8 mouse cellular contexts compared by ENCODE assay signal in the genomic region with DNA sequence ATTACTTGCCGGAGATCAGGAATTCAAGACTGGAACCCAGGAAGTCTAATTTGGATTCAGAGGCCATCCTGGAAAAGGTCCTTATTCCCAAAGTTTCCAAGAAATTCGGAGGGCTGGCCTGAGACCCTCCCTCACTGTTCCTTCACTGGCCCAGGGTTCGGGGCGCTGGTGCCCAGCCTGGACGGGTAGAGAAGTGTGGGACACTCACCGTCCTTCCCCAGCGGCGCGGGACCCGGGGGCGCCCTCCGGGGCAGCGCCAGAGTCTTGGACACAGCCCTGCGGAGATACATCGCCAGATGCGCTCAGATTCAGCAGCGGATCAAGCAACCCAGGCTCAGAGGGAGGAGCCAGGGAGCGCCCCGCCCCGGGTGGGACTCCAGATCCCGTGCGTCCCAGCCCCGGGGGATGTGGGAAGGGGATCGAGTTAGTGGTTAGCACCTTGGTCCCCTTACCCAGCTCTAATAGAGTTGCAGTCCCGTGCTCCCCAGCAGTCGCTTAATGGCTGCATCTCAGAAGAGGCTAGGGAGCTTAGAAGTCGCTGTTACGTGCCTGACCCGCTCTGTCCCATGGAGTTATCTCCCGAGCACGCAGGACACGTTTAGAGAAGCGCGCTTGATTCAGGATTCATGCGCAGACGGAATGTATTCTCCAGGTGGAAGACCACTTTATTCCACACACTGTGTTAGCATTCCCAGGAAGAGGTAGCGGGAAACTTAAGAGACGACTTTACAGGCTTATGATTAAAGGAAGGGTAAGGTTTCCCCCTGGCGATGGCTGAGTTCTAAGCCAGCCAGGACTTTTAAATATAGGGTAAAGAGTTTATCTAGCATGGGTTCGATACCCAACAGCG. TPM values are rescaled to one million over a fixed set of nuclear protein-coding genes. Genes with fewer than 3 reads are reported as not detected.
DNase-seq lines count a peak whose midpoint lies in the region; ATAC-seq and TF ChIP-seq lines count a peak whose summit lies in the region.
"Had no signal": no experiment of that assay in that cellular context is flagged by ENCODE, and none has a peak within 500 bp of the region (broad histone marks: within the 10 kb centered on the region; RNA-seq: fewer than 3 reads in every experiment).

Gene Mgarp, minus strand, starts transcription at position 520 of the 850 bp plus-strand sequence.

- no peak for TF ChIP-seq POLR2A in limb, embryonic 14.5 days (IDR thresholded peaks at IDR 0.05; ENCODE audit: borderline replicate concordance, extremely low read depth, insufficient read depth, insufficient read length)

- H3K9ac ChIP-seq in forebrain, embryonic 14.5 days (ENCODE audit: low read length): peak within 1 kb of the TSS; percentile 52; the same call in 1 of the 2 replicates
- peak within 1 kb of the TSS; percentile 55 for H3K9ac ChIP-seq in limb, embryonic 14.5 days (ENCODE audit: low read depth, low read length, severe bottlenecking)
- H3K9ac ChIP-seq in midbrain, embryonic 14.5 days (replicated peaks; ENCODE audit: low read length): peak within 1 kb of the TSS; percentile 34
- peak within 1 kb of the TSS; percentile 21; the same call in 1 of the 2 replicates for H3K9ac ChIP-seq in stomach, embryonic 14.5 days (replicated peaks; ENCODE audit: low read depth, low read length)

- no peaks in the 10 kb centered on the region for H3K36me3 ChIP-seq in forebrain, embryonic 14.5 days (ENCODE audit: control insufficient read depth, insufficient read depth, low read length)
- no peaks in the 10 kb centered on the region for H3K36me3 ChIP-seq in limb, embryonic 14.5 days (ENCODE audit: control insufficient read depth, insufficient read depth, low read length)
- H3K36me3 ChIP-seq in midbrain, embryonic 14.5 days (ENCODE audit: control insufficient read depth, insufficient read depth, low read length): no peaks in the 10 kb centered on the region
- no peaks in the 10 kb centered on the region for H3K36me3 ChIP-seq in stomach, embryonic 14.5 days (ENCODE audit: control insufficient read depth, insufficient read depth, low read length)

- H3K4me3 ChIP-seq in forebrain, embryonic 14.5 days (ENCODE audit: low read depth, low read length): peak within 1 kb of the TSS; percentile 39
- peak within 1 kb of the TSS; percentile 46 for H3K4me3 ChIP-seq in limb, embryonic 14.5 days (replicated peaks; ENCODE audit: low read length)
- peak within 1 kb of the TSS; percentile 37 for H3K4me3 ChIP-seq in midbrain, embryonic 14.5 days (replicated peaks; ENCODE audit: low read depth, low read length)
- H3K4me3 ChIP-seq in stomach, embryonic 14.5 days (ENCODE audit: low read depth, low read length): peak within 1 kb of the TSS; percentile 49

- H3K27ac ChIP-seq in forebrain, embryonic 14.5 days (ENCODE audit: low read depth, low read length): no peak within 1 kb of the TSS
- H3K27ac ChIP-seq in limb, embryonic 14.5 days (replicated peaks; ENCODE audit: low read depth, low read length): no peak within 1 kb of the TSS
- H3K27ac ChIP-seq in midbrain, embryonic 14.5 days (replicated peaks; ENCODE audit: low read depth, low read length): no peak within 1 kb of the TSS
- H3K27ac ChIP-seq in stomach, embryonic 14.5 days (ENCODE audit: low read length): no peak within 1 kb of the TSS

- H3K9me3 ChIP-seq in forebrain, embryonic 14.5 days (replicated peaks; ENCODE audit: control insufficient read depth, low read length): no peaks in the 10 kb centered on the region
- H3K9me3 ChIP-seq in limb, embryonic 14.5 days (ENCODE audit: control insufficient read depth, low read length): no peaks in the 10 kb centered on the region
- H3K9me3 ChIP-seq in midbrain, embryonic 14.5 days (ENCODE audit: control insufficient read depth, low read length): no peaks in the 10 kb centered on the region
- no peaks in the 10 kb centered on the region for H3K9me3 ChIP-seq in stomach, embryonic 14.5 days (ENCODE audit: control insufficient read depth, low read depth, low read length)

- 2% methylated on average over 41 of the region's 41 CpGs for WGBS in forebrain, embryonic 14.5 days
- 2% methylated on average over 41 of the region's 41 CpGs for WGBS in limb, embryonic 14.5 days
- WGBS in midbrain, embryonic 14.5 days: 2% methylated on average over 41 of the region's 41 CpGs
- 2% methylated on average over 41 of the region's 41 CpGs for WGBS in stomach, embryonic 14.5 days

- peak within 1 kb of the TSS; percentile 67 for H3K4me2 ChIP-seq in forebrain, embryonic 14.5 days (ENCODE audit: low read length)
- H3K4me2 ChIP-seq in limb, embryonic 14.5 days (replicated peaks; ENCODE audit: low read depth, low read length, severe bottlenecking): peak within 1 kb of the TSS; percentile 60
- H3K4me2 ChIP-seq in midbrain, embryonic 14.5 days (ENCODE audit: low read length): peak within 1 kb of the TSS; percentile 59
- H3K4me2 ChIP-seq in stomach, embryonic 14.5 days (replicated peaks; ENCODE audit: low read depth, low read length): peak within 1 kb of the TSS; percentile 78

- H3K27me3 ChIP-seq in forebrain, embryonic 14.5 days (replicated peaks; ENCODE audit: control insufficient read depth, insufficient read depth, low read length): 0 out of 2 replicates have a peak, but pooled peaks cover 9% of the 10 kb centered on the region
- peaks cover 16% of the 10 kb centered on the region; the same call in 1 of the 2 replicates for H3K27me3 ChIP-seq in limb, embryonic 14.5 days (ENCODE audit: control insufficient read depth, insufficient read depth, low read length)
- peaks cover 17% of the 10 kb centered on the region for H3K27me3 ChIP-seq in midbrain, embryonic 14.5 days (ENCODE audit: control insufficient read depth, insufficient read depth, low read length)
- H3K27me3 ChIP-seq in stomach, embryonic 14.5 days (ENCODE audit: control insufficient read depth, insufficient read depth, low read length): no peaks in the 10 kb centered on the region

- peak; percentile 88 for DNase-seq in MN1 (ENCODE audit: low spot score)
- peak; percentile 19 for DNase-seq in brain, adult 2 months (ENCODE audit: low read depth, low spot score)
- DNase-seq in forebrain, embryonic 14.5 days (ENCODE audit: low spot score): peak; percentile 71
- peak; percentile 67 for DNase-seq in limb, embryonic 14.5 days (ENCODE audit: low spot score)
- peak; percentile 74 for DNase-seq in midbrain, embryonic 14.5 days

- H3K4me1 ChIP-seq in forebrain, embryonic 14.5 days (ENCODE audit: control insufficient read depth, insufficient read depth, low read length): no peaks in the 10 kb centered on the region; the same call in 1 of the 2 replicates
- no peaks in the 10 kb centered on the region for H3K4me1 ChIP-seq in limb, embryonic 14.5 days (ENCODE audit: control insufficient read depth, insufficient read depth, low read length)
- H3K4me1 ChIP-seq in midbrain, embryonic 14.5 days (ENCODE audit: control insufficient read depth, insufficient read depth, low read length): no peaks in the 10 kb centered on the region
- no peaks in the 10 kb centered on the region for H3K4me1 ChIP-seq in stomach, embryonic 14.5 days (ENCODE audit: control insufficient read depth, insufficient read depth, low read length)

- ATAC-seq in forebrain, embryonic 14.5 days: peak; percentile 88
- peak; percentile 87 to 92 for ATAC-seq in hematopoietic stem cell, adult 5-6 weeks (replicated peaks in 1 of 2; ENCODE audit: insufficient read depth in 1 of 2, low FRiP score in 2 of 2, low TSS enrichment in 1 of 2, low read depth in 1 of 2, poor library complexity in 2 of 2, severe bottlenecking in 2 of 2)
- peak; percentile 80 for ATAC-seq in limb, embryonic 14.5 days (ENCODE audit: low FRiP score, low read depth)
- peak; percentile 76 for ATAC-seq in midbrain, embryonic 14.5 days (ENCODE audit: low FRiP score, low TSS enrichment)
- ATAC-seq in stomach, embryonic 14.5 days (ENCODE audit: insufficient number of reproducible peaks, insufficient read depth, low FRiP score, low read depth): peak; percentile 88; the same call in 1 of the 2 replicates

RNA-seq across cellular contexts. Expression of gene Mgarp, which starts in this region (rescaled TPM):
- 0.56 and 0.77 TPM in 2 replicates for polyA plus RNA-seq in forebrain, embryonic 14.5 days (2014; fragmentation: Nextera tagmentation; extraction: Ambion mirVana)
- not detected in 2 replicates for total RNA-seq in hematopoietic stem cell, adult 5-6 weeks (2017)
- polyA plus RNA-seq in limb, embryonic 14.5 days (2012; rRNA removed): 3.1 TPM in 2 replicates
- polyA plus RNA-seq in limb, embryonic 14.5 days (2014; fragmentation: Nextera tagmentation; extraction: Ambion mirVana): 4.0 and 4.9 TPM in 2 replicates
- 2.6 and 4.6 TPM in 2 replicates for polyA plus RNA-seq in midbrain, embryonic 14.5 days (2014; fragmentation: Nextera tagmentation; extraction: Ambion mirVana)
- polyA plus RNA-seq in stomach, embryonic 14.5 days (2014; fragmentation: Nextera tagmentation; extraction: Ambion mirVana): 2.9 and 3.0 TPM in 2 replicates
- total RNA-seq: left cerebral cortex, postnatal 25 days had no signal

Comparison
In these comparisons a context has a peak if more than half of its experiments do, and no peak if none do; other contexts are left out.
1. Peak in DNase-seq, ATAC-seq, H3K4me3 ChIP-seq, H3K9ac ChIP-seq and H3K4me2 ChIP-seq in forebrain, embryonic 14.5 days; RNA of the gene not detected or under 1 TPM.
2. Peak in ATAC-seq in hematopoietic stem cell, adult 5-6 weeks; RNA of the gene not detected or under 1 TPM.
3. DNase-seq: peak in every context shown above with its lines; median percentile 88 in MN1; 74 in midbrain, embryonic 14.5 days; 71 in forebrain, embryonic 14.5 days; 67 in limb, embryonic 14.5 days; 19 in brain, adult 2 months.